Mouse (Mus musculus) heart, adult 11 months (tissue): ENCODE results near the gene Arv1.

Experiments
- DNase-seq: peaks from one replicate; pipeline ENCODE4 v3.0.0; 2022

Arv1 gene

GRCm38 (mm10) chr8:124732828-124733227 is 10.9 kb downstream of the Arv1 start:
- no peak for DNase-seq

DNA sequence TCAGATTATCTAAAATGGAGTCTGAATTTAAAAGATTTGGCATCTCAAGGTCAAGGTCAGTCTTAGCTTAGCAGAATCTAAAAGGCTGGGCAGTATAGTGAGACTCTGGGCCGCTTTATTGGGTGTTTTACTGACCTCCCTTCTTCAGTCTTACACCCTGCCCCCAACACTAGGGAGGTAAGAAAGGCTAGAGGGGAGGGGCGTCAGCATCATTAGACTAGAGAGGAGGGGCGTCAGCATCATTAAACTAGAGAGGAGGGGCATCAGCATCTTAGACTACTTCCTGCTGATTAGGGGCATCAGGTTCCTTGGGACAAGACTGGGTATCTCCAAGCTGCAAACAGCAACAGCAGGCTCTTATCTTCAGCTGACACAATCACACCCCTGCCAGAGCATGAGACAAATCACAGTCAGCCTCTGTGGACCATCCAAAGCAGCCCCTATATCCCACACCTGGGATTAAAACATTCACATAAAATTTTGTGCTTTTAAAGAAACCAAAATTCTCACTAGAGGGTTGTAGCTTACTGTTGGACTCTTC is 13.5 kb downstream of the Arv1 start:
- DNase-seq, result no peak

- no peak for DNase-seq
Measured at GRCm38 (mm10) chr8:124739268-124739667, 17.3 kb downstream of the Arv1 start.

DNA sequence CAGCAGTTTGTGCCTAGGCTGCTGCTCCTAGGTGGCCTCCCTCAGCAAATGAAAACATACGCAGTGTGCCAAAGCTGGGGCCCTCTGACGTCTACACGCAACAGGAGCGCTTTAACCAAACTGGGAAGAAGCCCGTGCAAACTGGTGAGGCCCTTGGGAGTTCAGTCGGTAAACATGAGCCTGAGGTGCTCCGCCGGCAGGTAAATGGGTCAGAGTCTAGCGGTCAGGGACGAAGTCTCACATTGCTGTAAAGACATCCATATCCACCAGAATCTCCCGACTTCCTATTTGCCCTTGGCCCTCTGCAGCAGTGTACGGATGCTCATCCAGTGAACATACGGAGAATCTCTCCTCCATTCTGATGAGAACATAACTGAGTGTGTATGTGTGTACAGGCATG is 24.7 kb downstream of the Arv1 start:
- DNase-seq, result no peak

- DNase-seq, result peak; percentile 95
Measured at GRCm38 (mm10) chr8:124751191-124751590, 29.3 kb downstream of the Arv1 start.

DNA sequence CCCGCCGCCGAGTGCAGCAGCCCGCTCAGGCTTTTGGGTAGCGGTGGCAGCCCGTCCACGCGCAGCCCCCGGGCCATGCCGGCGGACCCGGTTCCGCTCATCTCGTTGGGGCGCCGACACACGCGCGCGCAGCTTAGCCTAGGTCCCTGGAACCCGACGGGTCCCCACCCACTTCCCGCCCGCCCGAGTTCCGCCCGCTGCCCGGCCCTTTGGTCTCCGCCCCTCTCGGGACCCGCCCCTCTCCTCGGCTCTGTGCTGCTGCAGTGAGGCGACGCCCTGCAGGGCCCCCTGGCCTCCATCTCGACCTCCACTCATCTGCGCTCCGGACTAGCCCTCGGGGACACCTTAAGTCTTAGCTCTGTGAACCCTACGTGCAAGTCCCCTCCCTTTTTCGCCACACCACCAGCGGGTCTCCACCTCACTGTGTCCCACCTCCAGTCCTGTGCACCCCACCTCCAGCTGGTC is 29.8 kb downstream of the Arv1 start, which contains the start of gene Fam89a:
TSS of gene Fam89a (minus strand) at position 124 of the 465 bp plus-strand sequence.
- peak; percentile 92 for DNase-seq

- DNase-seq, result no peak
Measured at GRCm38 (mm10) chr8:124752325-124752862, 30.5 kb downstream of the Arv1 start.

GRCm38 (mm10) chr8:124754101-124754791 is 32.3 kb downstream of the Arv1 start:
- DNase-seq, result no peak

DNA sequence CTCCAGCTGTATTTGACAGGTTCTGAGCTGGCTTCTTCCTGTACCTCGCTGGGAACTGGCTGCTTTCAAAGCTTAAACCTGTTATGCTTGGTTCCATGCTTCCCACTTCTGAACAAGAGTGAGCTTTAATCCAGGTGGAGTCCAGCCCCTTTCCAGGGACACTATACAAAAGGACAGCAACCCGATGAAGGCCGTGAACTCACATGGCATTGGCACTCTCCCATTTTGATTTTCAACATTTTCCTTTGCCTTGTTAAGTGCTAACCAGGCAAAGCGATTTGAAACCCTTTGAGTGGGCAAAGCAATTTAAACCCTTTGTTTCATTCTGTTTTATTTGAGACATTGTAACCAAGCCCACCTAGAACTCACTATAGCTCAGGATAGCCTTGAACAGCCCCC is 32.9 kb downstream of the Arv1 start:
- no peak for DNase-seq

- no peak for DNase-seq
Measured at GRCm38 (mm10) chr8:124755481-124755880, 33.5 kb downstream of the Arv1 start.

- DNase-seq, result no peak
Measured at GRCm38 (mm10) chr8:124756153-124756552, 34.2 kb downstream of the Arv1 start.

GRCm38 (mm10) chr8:124756601-124757000 is 34.7 kb downstream of the Arv1 start:
- DNase-seq, result no peak

- DNase-seq, result no peak
Measured at GRCm38 (mm10) chr8:124758544-124758943, 36.6 kb downstream of the Arv1 start.

DNA sequence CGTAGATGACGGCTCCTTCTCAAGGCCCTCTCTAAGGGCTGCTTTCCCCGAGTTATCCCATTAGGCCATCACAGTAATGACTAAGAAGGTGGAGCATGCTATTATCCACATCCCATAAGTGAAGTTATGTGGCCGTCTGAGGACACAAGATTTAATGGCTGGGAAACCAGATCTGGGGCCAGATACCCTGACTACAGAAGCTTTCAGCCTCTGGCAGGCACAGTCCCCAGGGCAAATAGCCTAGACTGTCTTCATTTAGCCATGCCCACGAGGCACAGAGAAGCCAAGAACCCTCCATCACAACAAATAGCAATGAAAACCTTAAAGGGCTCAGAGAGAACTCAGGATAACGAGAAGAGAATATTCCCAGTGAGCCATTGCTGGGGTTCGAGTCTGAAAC is 41.1 kb downstream of the Arv1 start:
- no peak for DNase-seq

DNA sequence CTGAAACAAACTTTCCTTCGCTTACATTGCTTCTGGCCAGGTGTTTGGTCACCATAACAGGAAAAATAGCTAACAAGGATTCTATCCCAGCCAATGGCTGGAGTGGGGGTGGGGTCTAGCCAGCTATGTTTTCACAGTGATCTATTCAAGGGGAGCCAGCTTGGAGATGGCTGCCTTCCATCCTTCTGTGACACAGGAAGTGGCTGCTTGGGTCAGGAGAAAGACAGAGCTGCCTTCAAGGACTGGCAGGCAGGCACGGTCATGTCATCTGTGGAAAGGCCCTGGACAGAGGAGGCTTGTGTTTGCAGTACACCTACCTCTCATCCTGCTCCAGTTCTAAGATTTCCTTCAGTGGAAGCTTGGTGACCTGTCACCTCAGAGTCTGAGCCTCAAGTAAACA is 50.5 kb downstream of the Arv1 start:
- no peak for DNase-seq

DNA sequence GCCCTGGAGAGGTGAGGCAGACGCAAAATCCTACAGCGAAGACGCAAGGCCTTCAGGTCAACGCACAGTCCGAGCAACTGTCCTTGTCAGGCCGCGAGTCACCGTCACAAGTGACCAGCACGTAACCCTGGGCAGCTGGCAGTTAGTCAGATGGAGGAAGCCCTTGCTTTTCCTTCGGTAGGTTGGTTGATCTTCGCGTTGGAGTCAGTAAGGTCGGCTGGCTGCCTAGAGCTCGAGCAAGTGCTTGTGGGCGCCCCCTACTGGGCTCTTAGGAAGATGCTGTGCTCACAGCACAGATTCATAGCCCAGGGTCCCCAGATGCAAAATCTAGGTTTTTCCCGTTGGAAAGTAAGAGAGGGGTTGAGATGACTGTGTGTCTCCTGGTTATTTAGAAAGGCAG is 53.8 kb downstream of the Arv1 start:
- no peak for DNase-seq

DNA sequence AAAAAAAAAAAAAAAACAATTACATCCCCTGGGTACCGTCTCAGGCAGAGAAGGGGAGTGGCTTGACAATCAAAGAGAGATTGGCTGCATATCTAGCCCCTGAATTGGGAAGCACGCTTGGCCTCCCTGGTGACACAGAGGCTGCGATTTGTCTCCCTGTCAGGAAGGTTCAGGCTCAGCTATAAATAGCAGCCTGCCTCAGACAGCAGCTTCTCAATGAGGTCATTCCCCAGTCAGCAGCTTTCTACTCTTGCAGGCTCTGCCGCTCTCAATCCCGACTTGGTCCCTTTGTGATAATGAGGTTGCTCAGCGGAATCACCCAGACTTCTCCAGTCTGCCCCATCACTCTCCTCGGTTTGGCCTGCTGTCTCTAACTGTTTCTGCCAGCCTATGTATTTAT is 58.3 kb downstream of the Arv1 start:
- peak; percentile 97 for DNase-seq

GRCm38 (mm10) chr8:124782431-124782830 is 60.5 kb downstream of the Arv1 start:
- no peak for DNase-seq

DNA sequence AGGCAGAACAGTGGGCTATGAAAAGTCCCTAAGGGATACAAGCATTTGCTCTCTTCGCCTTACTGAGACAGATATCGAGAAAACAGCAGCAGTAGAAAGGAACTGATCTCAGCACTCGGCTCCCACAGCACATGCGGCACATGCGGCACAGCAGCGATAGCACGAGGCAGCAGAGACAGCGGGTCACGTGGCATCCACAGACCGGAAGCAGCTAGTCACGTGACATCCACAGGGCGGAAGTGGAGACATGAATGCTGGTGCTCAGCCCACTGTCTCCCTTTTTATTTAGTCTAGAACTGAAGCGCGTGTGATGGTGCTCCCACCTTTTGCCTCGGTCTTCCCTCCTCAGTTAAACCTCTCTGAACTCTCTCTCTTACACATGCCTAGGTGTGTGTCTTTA is 61.3 kb downstream of the Arv1 start:
- no peak for DNase-seq
